ENCODE assay signal across 23 mouse cellular contexts in the genomic region with DNA sequence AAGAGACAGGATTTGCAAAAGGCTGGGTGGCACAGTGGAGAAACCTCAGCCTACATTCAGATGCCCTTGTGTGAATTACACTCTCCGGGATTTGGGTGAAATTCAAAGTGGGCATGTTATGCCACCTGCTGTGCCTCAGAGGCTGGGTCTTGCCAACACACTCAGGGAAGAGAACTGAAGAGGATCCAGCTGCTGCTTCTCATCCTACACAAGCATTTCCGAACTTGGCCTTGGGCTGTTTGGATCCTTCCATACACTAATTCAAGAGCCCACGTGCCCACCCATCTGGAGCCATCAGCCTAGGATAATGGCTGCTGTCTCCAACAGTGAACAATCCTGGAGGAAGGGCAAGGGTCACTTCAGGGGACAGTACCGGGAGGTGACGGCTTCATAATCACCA. TPM values are rescaled to one million over a fixed set of nuclear protein-coding genes. Genes with fewer than 3 reads are reported as not detected.
DNase-seq lines count a peak whose midpoint lies in the region; ATAC-seq and TF ChIP-seq lines count a peak whose summit lies in the region.
"Had no signal": no experiment of that assay in that cellular context is flagged by ENCODE, and none has a peak within 500 bp of the region (broad histone marks: within the 10 kb centered on the region; RNA-seq: fewer than 3 reads in every experiment).

No protein-coding gene starts in this region.

- TF ChIP-seq POLR2A in CH12.LX (IDR thresholded peaks at IDR 0.05; ENCODE audit: low read depth, low read length), result no peak
- TF ChIP-seq POLR2A in myocyte (IDR thresholded peaks at IDR 0.05; ENCODE audit: insufficient read length, low read depth), result no peak

- TF ChIP-seq CTCF in CH12.LX (conservative IDR thresholded peaks at IDR 0.05 in 1 of 2, IDR thresholded peaks at IDR 0.05 in 1 of 2; ENCODE audit: low read depth in 2 of 2, low read length in 2 of 2), result no peak
- TF ChIP-seq CTCF in Patski (IDR thresholded peaks at IDR 0.05), result no peak

- H3K36me3 ChIP-seq in intestine, embryonic 14.5 days (ENCODE audit: control insufficient read depth, insufficient read depth, low read length), result no peaks in the 10 kb centered on the region
- no peaks in the 10 kb centered on the region for H3K36me3 ChIP-seq in intestine, embryonic 16.5 days (ENCODE audit: control insufficient read depth, insufficient read depth, low read length)
- H3K36me3 ChIP-seq in CH12.LX (replicated peaks in 1 of 2; ENCODE audit: control insufficient read depth in 1 of 2, insufficient read depth in 1 of 2, low read length in 1 of 2) (no peaks in the 10 kb centered on the region), myocyte (ENCODE audit: control insufficient read depth, insufficient read depth) (no peaks in the 10 kb centered on the region)
- H3K36me3 ChIP-seq: embryonic facial prominence, embryonic 15.5 days; kidney, embryonic 15.5 days; liver, embryonic 13.5 days had no signal

- no peak overlapping the region for H3K4me3 ChIP-seq in intestine, embryonic 14.5 days (ENCODE audit: low read depth, low read length)
- no peak overlapping the region for H3K4me3 ChIP-seq in intestine, embryonic 16.5 days (ENCODE audit: low read length)
- H3K4me3 ChIP-seq in CH12.LX (replicated peaks in 1 of 3; ENCODE audit: low read depth in 2 of 3, low read length in 2 of 3, poor library complexity in 1 of 3) (no peak overlapping the region), myocyte (no peak overlapping the region)
- H3K4me3 ChIP-seq: embryonic facial prominence, embryonic 15.5 days; kidney, embryonic 15.5 days; left cerebral cortex, adult 2 months; liver, embryonic 13.5 days; megakaryocyte, embryonic 14.5 days had no signal

- 77% methylated on average over 5 of the region's 5 CpGs for WGBS in intestine, embryonic 14.5 days
- 71% methylated on average over 5 of the region's 5 CpGs for WGBS in intestine, embryonic 16.5 days

- peak; percentile 15 for DNase-seq in intestine, embryonic 14.5 days (ENCODE audit: low spot score)
- DNase-seq in CH12.LX (ENCODE audit: extremely low read depth) (no peak), Patski (ENCODE audit: low read depth, low spot score) (no peak)
- DNase-seq in neural tube, embryonic 10.5 days (ENCODE audit: extremely low spot score, low spot score), result no peak
- DNase-seq: cerebellum, adult 2 months; cerebellum, postnatal 36 days; gastrocnemius, postnatal 36 days; kidney, adult 11 months; kidney, postnatal 4 days; liver, embryonic 13.5 days; lung, embryonic 14.5 days; midbrain, embryonic 14.5 days; spleen, adult 18-20 months had no signal

- no peak; the same call in 1 of the 2 replicates for TF ChIP-seq RAD21 in CH12.LX (IDR thresholded peaks at IDR 0.05; ENCODE audit: low read depth, low read length)

- in situ Hi-C loops in CH12.LX (cut with MboI; ENCODE audit: low pct_ligation_motif_present, low pct_unique_long_range_greater_than_20kb, low sequenced_read_pairs), result no loop called here
- in situ Hi-C loops in Patski (cut with MboI; ENCODE audit: low pct_unique_long_range_greater_than_20kb), result no loop called here

- ATAC-seq in intestine, embryonic 14.5 days (replicated peaks; ENCODE audit: low FRiP score, low TSS enrichment, low read depth), result no peak
- ATAC-seq in intestine, embryonic 16.5 days, result no peak
- ATAC-seq in Patski, result peak; percentile 22
- no peak for ATAC-seq in megakaryocyte, adult 5-6 weeks (ENCODE audit: poor library complexity, severe bottlenecking)
- ATAC-seq: forebrain, embryonic 16.5 days; hindbrain, embryonic 16.5 days had no signal

- H3K4me2 ChIP-seq in intestine, embryonic 14.5 days (ENCODE audit: low read length), result no peak overlapping the region
- H3K4me2 ChIP-seq in intestine, embryonic 16.5 days (ENCODE audit: low read depth, low read length), result no peak overlapping the region
- H3K4me2 ChIP-seq in CH12.LX (ENCODE audit: insufficient read depth, low read depth, poor library complexity, severe bottlenecking) (peak overlapping the region; percentile 30; the same call in 1 of the 2 replicates), myocyte (ENCODE audit: low read depth) (peak overlapping the region; percentile 74)
- H3K4me2 ChIP-seq: embryonic facial prominence, embryonic 15.5 days; kidney, embryonic 15.5 days; liver, embryonic 13.5 days; lung, embryonic 14.5 days had no signal

- dilution Hi-C loops in CH12.LX (cut with MboI; ENCODE audit: extremely low pct_ligation_motif_present, extremely low pct_unique_long_range_greater_than_20kb, low sequenced_read_pairs), result no loop called here

- H3K27ac ChIP-seq in intestine, embryonic 14.5 days (ENCODE audit: low read depth), result no peak overlapping the region
- no peak overlapping the region for H3K27ac ChIP-seq in intestine, embryonic 16.5 days (ENCODE audit: low read length)
- H3K27ac ChIP-seq in CH12.LX (ENCODE audit: insufficient read depth, low read depth), result no peak overlapping the region
- H3K27ac ChIP-seq: embryonic facial prominence, embryonic 15.5 days; kidney, embryonic 15.5 days; left cerebral cortex, adult 2 months; liver, embryonic 13.5 days had no signal

- CTCF ChIA-PET in Patski (lab: Charles Lee), result no interaction called here

- H3K27me3 ChIP-seq in intestine, embryonic 14.5 days (replicated peaks; ENCODE audit: control insufficient read depth, insufficient read depth, low read length), result no peaks in the 10 kb centered on the region
- no peaks in the 10 kb centered on the region for H3K27me3 ChIP-seq in intestine, embryonic 16.5 days (replicated peaks; ENCODE audit: control insufficient read depth, insufficient read depth, low read length)
- no peaks in the 10 kb centered on the region for H3K27me3 ChIP-seq in CH12.LX (replicated peaks)
- H3K27me3 ChIP-seq in Patski, result no peaks in the 10 kb centered on the region
- no peaks in the 10 kb centered on the region for H3K27me3 ChIP-seq in myocyte (ENCODE audit: control insufficient read depth, insufficient read depth, insufficient read length)
- H3K27me3 ChIP-seq: embryonic facial prominence, embryonic 15.5 days; kidney, embryonic 15.5 days; liver, embryonic 13.5 days; megakaryocyte, embryonic 14.5 days had no signal

- POLR2A ChIA-PET in Patski (lab: Charles Lee), result no interaction called here

- no peaks in the 10 kb centered on the region for H3K9me3 ChIP-seq in intestine, embryonic 14.5 days (ENCODE audit: control insufficient read depth, low read length)
- H3K9me3 ChIP-seq in intestine, embryonic 16.5 days (ENCODE audit: control insufficient read depth, low read length), result no peaks in the 10 kb centered on the region
- no peaks in the 10 kb centered on the region for H3K9me3 ChIP-seq in CH12.LX (replicated peaks; ENCODE audit: low read length)
- H3K9me3 ChIP-seq: embryonic facial prominence, embryonic 15.5 days; kidney, embryonic 15.5 days; liver, embryonic 13.5 days had no signal

- no peak overlapping the region for H3ac ChIP-seq in myocyte (ENCODE audit: control insufficient read depth, insufficient read length)

- H3K79me2 ChIP-seq in CH12.LX (replicated peaks; ENCODE audit: control insufficient read depth, extremely low read depth, insufficient read depth, poor library complexity, severe bottlenecking), result no peaks in the 10 kb centered on the region
- H3K79me2 ChIP-seq in myocyte (ENCODE audit: control insufficient read depth, insufficient read depth), result no peaks in the 10 kb centered on the region

- TF ChIP-seq EP300 in CH12.LX (IDR thresholded peaks at IDR 0.05; ENCODE audit: low read length), result no peak

- H3K4me1 ChIP-seq in intestine, embryonic 14.5 days (replicated peaks; ENCODE audit: control insufficient read depth, insufficient read depth, low read length), result no peaks in the 10 kb centered on the region
- H3K4me1 ChIP-seq in intestine, embryonic 16.5 days (ENCODE audit: control insufficient read depth, insufficient read depth, low read length), result no peaks in the 10 kb centered on the region
- H3K4me1 ChIP-seq in CH12.LX (ENCODE audit: control insufficient read depth in 1 of 2, insufficient read depth in 2 of 2), result peaks cover 19 to 20% of the 10 kb centered on the region in 2 experiments; a peak in 3 of 4 replicates
- H3K4me1 ChIP-seq: embryonic facial prominence, embryonic 15.5 days; kidney, embryonic 15.5 days; liver, embryonic 13.5 days; megakaryocyte, embryonic 14.5 days had no signal

- no peak overlapping the region for H3K9ac ChIP-seq in intestine, embryonic 14.5 days (ENCODE audit: low read length)
- no peak overlapping the region for H3K9ac ChIP-seq in intestine, embryonic 16.5 days (ENCODE audit: low read depth, low read length)
- H3K9ac ChIP-seq in CH12.LX (ENCODE audit: insufficient read depth, low read depth), result no peak overlapping the region
- H3K9ac ChIP-seq: embryonic facial prominence, embryonic 15.5 days; kidney, embryonic 15.5 days; liver, embryonic 13.5 days; lung, embryonic 14.5 days had no signal

TF ChIP-seq in CH12.LX, 34 proteins besides CTCF, POLR2A, EP300 and RAD21 (continues in another document):
- TF ChIP-seq ZC3H11A (IDR thresholded peaks at IDR 0.05; ENCODE audit: low read depth, low read length) (no peak), MXI1 (IDR thresholded peaks at IDR 0.05; ENCODE audit: low read depth, low read length) (no peak), IRF4 (IDR thresholded peaks at IDR 0.05; ENCODE audit: low read depth, low read length) (no peak), MEF2A (IDR thresholded peaks at IDR 0.05; ENCODE audit: borderline replicate concordance, low read depth, low read length) (no peak), ZKSCAN1 (IDR thresholded peaks at IDR 0.05; ENCODE audit: borderline replicate concordance, low read depth, low read length) (no peak), JUND (conservative IDR thresholded peaks at IDR 0.05; ENCODE audit: low read depth, low read length) (no peak), USF2 (conservative IDR thresholded peaks at IDR 0.05; ENCODE audit: low read depth, low read length) (no peak)

TF ChIP-seq in myocyte, 11 proteins besides CTCF, POLR2A, EP300 and RAD21 (continues in another document):
- TF ChIP-seq POLR2AphosphoS2 (IDR thresholded peaks at IDR 0.05; ENCODE audit: insufficient read length, low read depth) (no peak), TCF3 (IDR thresholded peaks at IDR 0.05; ENCODE audit: insufficient read length, low read depth) (peak; percentile 47), USF1 (IDR thresholded peaks at IDR 0.05; ENCODE audit: low read depth) (peak; percentile 65), TCF12 (IDR thresholded peaks at IDR 0.05; ENCODE audit: insufficient read depth, poor library complexity, severe bottlenecking) (peak; percentile 17), SRF (IDR thresholded peaks at IDR 0.05; ENCODE audit: control insufficient read depth, insufficient read length, low read depth) (no peak), E2F4 (IDR thresholded peaks at IDR 0.05; ENCODE audit: insufficient read depth) (no peak)

RNA-seq across cellular contexts. Expression of a gene that starts 52.7 kb away (rescaled TPM):
- polyA plus RNA-seq in intestine, embryonic 14.5 days (2014; fragmentation: Nextera tagmentation; extraction: Ambion mirVana), result 4.3 and 5.7 TPM in 2 replicates
- polyA plus RNA-seq in intestine, embryonic 16.5 days (2015; fragmentation: Nextera tagmentation; extraction: Ambion mirVana), result 1.3 and 1.4 TPM in 2 replicates
- total RNA-seq in CH12.LX (2012; rRNA removed), result not detected in 2 replicates
- total RNA-seq in CH12.LX (2014; rRNA removed), result not detected in 2 replicates
- polyA plus RNA-seq in CH12.LX (2012; ENCODE audit: insufficient read length, low read depth), result not detected in 2 replicates
- polyA plus RNA-seq in Patski (2021), result 8.1 TPM
- polyA plus RNA-seq in myocyte (2012; fragmentation: generic; extraction: Trizol), result 2.8 TPM
- total RNA-seq in megakaryocyte, adult 5-6 weeks (2015), result not detected in 2 replicates
- not detected in 2 replicates for total RNA-seq in megakaryocyte, adult 5-6 weeks (2017)
- total RNA-seq: hematopoietic stem cell, adult 5-6 weeks had no signal
- polyA plus RNA-seq: liver, embryonic 13.5 days had no signal

Comparison
In these comparisons a context has a peak if more than half of its experiments do, and no peak if none do; other contexts are left out.
1. H3K4me2 ChIP-seq: peak in CH12.LX (single experiment) and myocyte (single experiment); none in intestine, embryonic 14.5 days (single experiment) and intestine, embryonic 16.5 days (single experiment).